Mouse (Mus musculus): Measurements from ENCODE around the gene Rftn1.

- no peak for TF ChIP-seq POLR2A (IDR thresholded peaks at IDR 0.05; ENCODE audit: borderline replicate concordance, insufficient read depth, low read length)
- no peak for TF ChIP-seq CTCF (IDR thresholded peaks at IDR 0.05; ENCODE audit: borderline replicate concordance, insufficient read depth, low read depth, low read length)
Observed at GRCm38 (mm10) chr17:50088054-50088453, 102.4 kb downstream of the Rftn1 start.
